Comparison of ENCODE assay signal across 8 mouse cellular contexts in the genomic region with DNA sequence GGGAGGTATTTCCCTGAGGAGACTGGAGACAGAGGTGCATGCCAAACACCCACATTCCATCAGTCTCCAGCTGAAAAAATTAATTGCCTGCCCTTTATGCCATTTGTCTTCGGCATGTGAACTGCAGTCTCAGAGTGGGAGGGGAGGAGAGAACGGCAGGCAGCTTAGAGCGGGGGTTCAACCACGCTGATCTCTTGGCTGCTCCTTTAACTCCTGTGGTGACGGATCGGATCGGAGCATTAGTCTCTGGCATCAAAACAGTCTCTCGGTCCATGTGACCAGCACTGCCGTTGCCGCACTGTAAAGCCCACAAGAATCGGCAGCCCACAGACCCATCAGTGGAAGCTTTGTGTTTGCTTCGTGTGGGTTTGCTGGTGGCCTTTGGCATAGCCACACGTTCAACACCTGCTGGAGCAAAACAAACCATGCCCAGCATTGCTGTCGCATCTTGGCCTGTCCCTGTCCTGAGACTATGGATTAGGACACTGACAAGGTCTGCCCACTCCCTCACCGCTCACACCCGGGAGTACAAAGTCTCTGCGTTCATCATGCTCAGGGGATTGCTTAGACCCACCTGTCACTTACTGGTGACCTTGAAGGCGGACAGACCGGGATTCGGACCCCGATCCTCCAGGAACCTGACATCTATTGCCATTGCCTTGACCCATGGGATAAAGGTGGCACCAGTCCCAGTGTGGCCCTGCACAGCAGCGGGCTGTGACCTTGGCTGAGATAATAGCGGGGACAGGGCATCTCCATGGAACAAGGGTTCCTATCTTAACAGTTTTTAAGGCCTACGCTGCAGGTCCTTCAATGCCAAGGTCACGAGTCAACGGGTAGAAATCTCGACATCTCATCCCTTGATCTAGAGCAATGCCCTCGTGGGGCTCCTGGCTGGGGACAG. TPM values are rescaled to one million over a fixed set of nuclear protein-coding genes. Genes with fewer than 3 reads are reported as not detected.
A peak's percentile ranks its signal among the peaks of the same experiment; 100 is the strongest.
DNase-seq lines count a peak whose midpoint lies in the region; ATAC-seq and TF ChIP-seq lines count a peak whose summit lies in the region.

No protein-coding gene starts in this region.

- H3K4me3 ChIP-seq in gastrocnemius, adult 2 months, result peak overlapping the region; percentile 83
- H3K4me3 ChIP-seq in embryonic facial prominence, embryonic 11.5 days (ENCODE audit: low read depth, low read length), result peak overlapping the region; percentile 32
- H3K4me3 ChIP-seq in hindbrain, embryonic 14.5 days (replicated peaks; ENCODE audit: low read length), result peak overlapping the region; percentile 32
- peak overlapping the region; percentile 46 for H3K4me3 ChIP-seq in liver, embryonic 13.5 days (replicated peaks)
- peak overlapping the region; percentile 57 for H3K4me3 ChIP-seq in stomach, embryonic 16.5 days (replicated peaks; ENCODE audit: low read length)

- H3K4me1 ChIP-seq in embryonic facial prominence, embryonic 11.5 days (ENCODE audit: control insufficient read depth, insufficient read depth, low read length), result no peaks in the 10 kb centered on the region
- H3K4me1 ChIP-seq in hindbrain, embryonic 14.5 days (replicated peaks; ENCODE audit: control insufficient read depth, insufficient read depth, low read length), result peaks cover 23% of the 10 kb centered on the region
- peaks cover 22% of the 10 kb centered on the region for H3K4me1 ChIP-seq in liver, embryonic 13.5 days (replicated peaks)
- H3K4me1 ChIP-seq in stomach, embryonic 16.5 days (ENCODE audit: control insufficient read depth, insufficient read depth, low read length), result peaks cover 19% of the 10 kb centered on the region

- peaks cover 3% of the 10 kb centered on the region for H3K27me3 ChIP-seq in embryonic facial prominence, embryonic 11.5 days (ENCODE audit: control insufficient read depth, insufficient read depth, low read length)
- H3K27me3 ChIP-seq in hindbrain, embryonic 14.5 days (ENCODE audit: control insufficient read depth, insufficient read depth, low read length), result no peaks in the 10 kb centered on the region
- peaks cover 44% of the 10 kb centered on the region for H3K27me3 ChIP-seq in liver, embryonic 13.5 days
- H3K27me3 ChIP-seq in stomach, embryonic 16.5 days (ENCODE audit: control insufficient read depth, insufficient read depth, low read length), result no peaks in the 10 kb centered on the region

- no peak for ATAC-seq in embryonic facial prominence, embryonic 11.5 days (replicated peaks; ENCODE audit: insufficient number of reproducible peaks, low FRiP score, low TSS enrichment, low read depth)
- peak; percentile 51 for ATAC-seq in hindbrain, embryonic 14.5 days (ENCODE audit: low FRiP score)
- ATAC-seq in liver, embryonic 13.5 days (ENCODE audit: low read depth), result peak; percentile 5; the same call in 1 of the 2 replicates
- ATAC-seq in stomach, embryonic 16.5 days (ENCODE audit: insufficient read depth, low FRiP score), result 0 out of 2 replicates have a peak, but pooled peaks have one; percentile 6

- H3K36me3 ChIP-seq in embryonic facial prominence, embryonic 11.5 days (replicated peaks; ENCODE audit: control insufficient read depth, insufficient read depth, low read depth, low read length), result no peaks in the 10 kb centered on the region
- H3K36me3 ChIP-seq in hindbrain, embryonic 14.5 days (replicated peaks; ENCODE audit: control insufficient read depth, insufficient read depth), result no peaks in the 10 kb centered on the region
- no peaks in the 10 kb centered on the region for H3K36me3 ChIP-seq in liver, embryonic 13.5 days
- H3K36me3 ChIP-seq in stomach, embryonic 16.5 days (ENCODE audit: control insufficient read depth, insufficient read depth, low read length), result no peaks in the 10 kb centered on the region

- intact Hi-C loops in gastrocnemius, adult 2 months (cut with DNase I), result no loop called here

- peak overlapping the region; percentile 84 for H3K4me2 ChIP-seq in embryonic facial prominence, embryonic 11.5 days (ENCODE audit: low read depth, low read length)
- H3K4me2 ChIP-seq in hindbrain, embryonic 14.5 days (replicated peaks), result peak overlapping the region; percentile 68
- peak overlapping the region; percentile 64 for H3K4me2 ChIP-seq in liver, embryonic 13.5 days
- H3K4me2 ChIP-seq in stomach, embryonic 16.5 days (ENCODE audit: low read depth, low read length), result peak overlapping the region; percentile 90

- no peak for DNase-seq in gastrocnemius, adult 2 months
- DNase-seq in gastrocnemius, adult 8-10 months (ENCODE audit: low spot score in 2 of 2), result no peak
- peak; percentile 22 to 45 for DNase-seq in CD8-positive naive resting alpha-beta T cell, adult 2 months (ENCODE audit: low read depth in 2 of 2, low spot score in 2 of 2)
- no peak for DNase-seq in embryonic facial prominence, embryonic 11.5 days (ENCODE audit: low spot score)
- DNase-seq in hindbrain, embryonic 14.5 days (ENCODE audit: low spot score), result peak; percentile 53
- no peak for DNase-seq in liver, embryonic 13.5 days
- no peak for DNase-seq in gastrocnemius, postnatal 4 days (ENCODE audit: low spot score in 2 of 2)

- H3K9me3 ChIP-seq in embryonic facial prominence, embryonic 11.5 days (replicated peaks; ENCODE audit: control insufficient read depth, low read length), result no peaks in the 10 kb centered on the region
- no peaks in the 10 kb centered on the region for H3K9me3 ChIP-seq in hindbrain, embryonic 14.5 days (ENCODE audit: control insufficient read depth, low read length)
- H3K9me3 ChIP-seq in liver, embryonic 13.5 days (replicated peaks), result no peaks in the 10 kb centered on the region
- no peaks in the 10 kb centered on the region for H3K9me3 ChIP-seq in stomach, embryonic 16.5 days (replicated peaks; ENCODE audit: control insufficient read depth, low read length)

- TF ChIP-seq CTCF in gastrocnemius, adult 2 months (IDR thresholded peaks at IDR 0.05), result no peak

- 9% methylated on average over 28 of the region's 28 CpGs for WGBS in embryonic facial prominence, embryonic 11.5 days
- 8% methylated on average over 28 of the region's 28 CpGs for WGBS in hindbrain, embryonic 14.5 days
- 21% methylated on average over 28 of the region's 28 CpGs for WGBS in liver, embryonic 13.5 days (ENCODE audit: insufficient replicate concordance)
- WGBS in stomach, embryonic 16.5 days, result 16% methylated on average over 28 of the region's 28 CpGs

- H3K27ac ChIP-seq in gastrocnemius, adult 2 months, result peak overlapping the region; percentile 82
- H3K27ac ChIP-seq in embryonic facial prominence, embryonic 11.5 days (replicated peaks; ENCODE audit: low read depth, low read length), result 0 out of 2 replicates have a peak overlapping the region, but pooled peaks have one; percentile 6
- peak overlapping the region; percentile 64 for H3K27ac ChIP-seq in hindbrain, embryonic 14.5 days
- H3K27ac ChIP-seq in liver, embryonic 13.5 days, result peak overlapping the region; percentile 6; the same call in 1 of the 2 replicates
- H3K27ac ChIP-seq in stomach, embryonic 16.5 days (ENCODE audit: low read length), result peak overlapping the region; percentile 83

- peak overlapping the region; percentile 77 for H3K9ac ChIP-seq in embryonic facial prominence, embryonic 11.5 days (replicated peaks; ENCODE audit: low read length)
- peak overlapping the region; percentile 67 for H3K9ac ChIP-seq in hindbrain, embryonic 14.5 days
- peak overlapping the region; percentile 41 for H3K9ac ChIP-seq in liver, embryonic 13.5 days
- peak overlapping the region; percentile 80 for H3K9ac ChIP-seq in stomach, embryonic 16.5 days (ENCODE audit: low read length)

RNA-seq across cellular contexts. Expression of gene Rnf7, which starts 41.3 kb away (rescaled TPM):
- total RNA-seq in gastrocnemius, adult 2 months (2021), result 10 to 100 TPM; 67.3 to 80.3 TPM
- total RNA-seq in gastrocnemius, adult 8-10 months (2022), result 10 to 100 TPM; 70.5 to 81.9 (median 77.8) TPM
- polyA plus RNA-seq in embryonic facial prominence, embryonic 11.5 days (2014; fragmentation: Nextera tagmentation; extraction: Ambion mirVana), result 301 and 308 TPM in 2 replicates
- 250 and 268 TPM in 2 replicates for polyA plus RNA-seq in hindbrain, embryonic 14.5 days (2014; fragmentation: Nextera tagmentation; extraction: Ambion mirVana)
- polyA plus RNA-seq in liver, embryonic 13.5 days (2015; fragmentation: Nextera tagmentation; extraction: Ambion mirVana), result 91.3 and 91.7 TPM in 2 replicates
- polyA plus RNA-seq in stomach, embryonic 16.5 days (2015; fragmentation: Nextera tagmentation; extraction: Ambion mirVana), result 180 TPM in 2 replicates
- total RNA-seq in gastrocnemius, postnatal 4 days (2021), result 10 to 100 TPM; 87.3 to 91.2 TPM

Comparison
In these comparisons a context has a peak if more than half of its experiments do, and no peak if none do; other contexts are left out.
1. DNase-seq: peak in CD8-positive naive resting alpha-beta T cell, adult 2 months (2 of 2) and hindbrain, embryonic 14.5 days (single experiment); none in gastrocnemius, adult 2 months (single experiment), gastrocnemius, adult 8-10 months (0 of 2), embryonic facial prominence, embryonic 11.5 days (single experiment), liver, embryonic 13.5 days (single experiment) and gastrocnemius, postnatal 4 days (0 of 2).
2. H3K27ac ChIP-seq: peak in every context shown above with its lines; median percentile 83 in stomach, embryonic 16.5 days; 82 in gastrocnemius, adult 2 months; 64 in hindbrain, embryonic 14.5 days; 6 in embryonic facial prominence, embryonic 11.5 days; 6 in liver, embryonic 13.5 days.
3. H3K4me3 ChIP-seq: peak in every context shown above with its lines; median percentile 83 in gastrocnemius, adult 2 months; 57 in stomach, embryonic 16.5 days; 46 in liver, embryonic 13.5 days; 32 in embryonic facial prominence, embryonic 11.5 days; 32 in hindbrain, embryonic 14.5 days.
4. Peak in every context shown above with its lines, with median percentiles within 50 percentile points of each other: H3K4me2 ChIP-seq and H3K9ac ChIP-seq.